Mouse (Mus musculus): Measurements from ENCODE around the gene Olfr812. TPM values are rescaled to one million over a fixed set of nuclear protein-coding genes. Genes with fewer than 3 reads are reported as not detected.
"Not testable (repeated sequence)": the region's sequence is repeated elsewhere in the genome, so short reads cannot be mapped to it uniquely, and the experiment has no call there.

Olfr812 gene
- total RNA-seq (2014; rRNA removed; ENCODE audit: low replicate concordance) (not detected in 2 replicates), polyA plus RNA-seq (2015; fragmentation: Nextera tagmentation; extraction: Ambion mirVana) (not detected in 2 replicates)

GRCm38 (mm10) chr10:129845994-129846393 lies at the start of gene Olfr812:
Gene Olfr812, minus strand, starts transcription at chr10:129846094.
- DNase-seq (ENCODE audit: low spot score): no peak
- Histone ChIP-seq H3K36me3 (replicated peaks; ENCODE audit: control insufficient read depth, insufficient read depth, low read length) (no peaks in the 10 kb centered on the region), H3K9ac (replicated peaks; ENCODE audit: low read depth, low read length) (no peak within 1 kb of the TSS), H3K27me3 (ENCODE audit: control insufficient read depth, insufficient read depth, low read length) (no peaks in the 10 kb centered on the region), H3K9me3 (replicated peaks; ENCODE audit: control insufficient read depth, low read length) (no peaks in the 10 kb centered on the region), H3K27ac (ENCODE audit: low read depth) (no peak within 1 kb of the TSS), H3K4me3 (ENCODE audit: low read depth, low read length) (no peak within 1 kb of the TSS), H3K4me1 (ENCODE audit: control insufficient read depth, insufficient read depth) (no peaks in the 10 kb centered on the region), H3K4me2 (ENCODE audit: low read depth, low read length) (no peak within 1 kb of the TSS)
- no peak for ATAC-seq (ENCODE audit: insufficient read depth, low read depth)
- TF ChIP-seq EP300 (IDR thresholded peaks at IDR 0.05; ENCODE audit: low read depth) (no peak), CTCF (IDR thresholded peaks at IDR 0.05; ENCODE audit: low read depth) (no peak)
- WGBS: 54% methylated on average over 1 of the region's 1 CpGs

- Histone ChIP-seq H3K27me3 (ENCODE audit: control insufficient read depth, insufficient read depth, low read length) (no peaks in the 10 kb centered on the region), H3K36me3 (replicated peaks; ENCODE audit: control insufficient read depth, insufficient read depth, low read length) (no peaks in the 10 kb centered on the region), H3K4me3 (ENCODE audit: low read depth, low read length) (no peak overlapping the region), H3K4me1 (ENCODE audit: control insufficient read depth, insufficient read depth) (no peaks in the 10 kb centered on the region), H3K9ac (replicated peaks; ENCODE audit: low read depth, low read length) (no peak overlapping the region), H3K9me3 (replicated peaks; ENCODE audit: control insufficient read depth, low read length) (0 out of 2 replicates have a peak, but pooled peaks cover 3% of the 10 kb centered on the region), H3K4me2 (ENCODE audit: low read depth, low read length) (no peak overlapping the region), H3K27ac (ENCODE audit: low read depth) (no peak overlapping the region)
- ATAC-seq (ENCODE audit: insufficient read depth, low read depth) (no peak), DNase-seq (ENCODE audit: low spot score) (no peak)
- 79% methylated on average over 7 of the region's 7 CpGs for WGBS
- TF ChIP-seq CTCF (IDR thresholded peaks at IDR 0.05; ENCODE audit: low read depth) (no peak), EP300 (IDR thresholded peaks at IDR 0.05; ENCODE audit: low read depth) (no peak)
Measured at GRCm38 (mm10) chr10:129885934-129886333, 40.0 kb upstream of the Olfr812 start.

- not testable (repeated sequence) for DNase-seq (ENCODE audit: low spot score); H3K4me2 ChIP-seq (ENCODE audit: low read depth, low read length); H3K9ac ChIP-seq (replicated peaks; ENCODE audit: low read depth, low read length); H3K36me3 ChIP-seq (replicated peaks; ENCODE audit: control insufficient read depth, insufficient read depth, low read length); H3K27me3 ChIP-seq (ENCODE audit: control insufficient read depth, insufficient read depth, low read length); H3K27ac ChIP-seq (ENCODE audit: low read depth); H3K4me1 ChIP-seq (ENCODE audit: control insufficient read depth, insufficient read depth); H3K9me3 ChIP-seq (replicated peaks; ENCODE audit: control insufficient read depth, low read length); ATAC-seq (ENCODE audit: insufficient read depth, low read depth); H3K4me3 ChIP-seq (ENCODE audit: low read depth, low read length)
- 45% methylated on average over 6 of the region's 6 CpGs for WGBS
Measured at GRCm38 (mm10) chr10:129885496-129885895, 39.6 kb upstream of the Olfr812 start.

- not testable (repeated sequence) for H3K27ac ChIP-seq (ENCODE audit: low read depth); H3K4me2 ChIP-seq (ENCODE audit: low read depth, low read length); H3K4me3 ChIP-seq (ENCODE audit: low read depth, low read length); H3K4me1 ChIP-seq (ENCODE audit: control insufficient read depth, insufficient read depth); H3K9ac ChIP-seq (replicated peaks; ENCODE audit: low read depth, low read length); H3K9me3 ChIP-seq (replicated peaks; ENCODE audit: control insufficient read depth, low read length); ATAC-seq (ENCODE audit: insufficient read depth, low read depth); H3K27me3 ChIP-seq (ENCODE audit: control insufficient read depth, insufficient read depth, low read length); DNase-seq (ENCODE audit: low spot score); H3K36me3 ChIP-seq (replicated peaks; ENCODE audit: control insufficient read depth, insufficient read depth, low read length)
- no CpG with 5 or more reads among the region's 1 CpGs for WGBS
Measured at GRCm38 (mm10) chr10:129879751-129880150, 33.9 kb upstream of the Olfr812 start, which contains the start of gene Olfr814. Gene Olfr814, minus strand, starts transcription at chr10:129879851.

DNA sequence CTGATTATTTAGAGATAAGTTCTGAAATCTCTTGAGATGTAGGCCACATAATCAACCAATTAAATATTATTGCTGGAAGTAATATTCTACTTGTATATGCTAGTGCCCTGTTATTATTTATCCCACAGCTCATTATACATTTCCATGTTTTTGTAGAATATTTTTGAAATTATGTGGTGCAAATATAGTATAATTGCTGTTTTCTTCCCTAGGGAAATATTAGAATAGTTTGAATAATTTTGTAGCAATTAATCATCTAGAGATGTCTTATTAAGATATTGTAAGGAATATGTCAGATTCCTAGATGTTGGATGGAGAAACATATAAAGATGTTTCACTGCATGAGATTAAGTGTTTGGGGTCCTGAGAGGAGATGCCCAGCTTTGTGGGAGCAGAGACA lies 9.2 kb upstream of the Olfr812 start, which contains the start of gene Olfr813:
Gene Olfr813, plus strand, starts transcription at position 301 of the 400 bp plus-strand sequence.
- Histone ChIP-seq H3K27me3 (ENCODE audit: control insufficient read depth, insufficient read depth, low read length) (no peaks in the 10 kb centered on the region), H3K4me1 (ENCODE audit: control insufficient read depth, insufficient read depth) (no peaks in the 10 kb centered on the region), H3K36me3 (replicated peaks; ENCODE audit: control insufficient read depth, insufficient read depth, low read length) (no peaks in the 10 kb centered on the region), H3K4me3 (ENCODE audit: low read depth, low read length) (no peak within 1 kb of the TSS), H3K9me3 (replicated peaks; ENCODE audit: control insufficient read depth, low read length) (no peaks in the 10 kb centered on the region), H3K9ac (replicated peaks; ENCODE audit: low read depth, low read length) (no peak within 1 kb of the TSS), H3K4me2 (ENCODE audit: low read depth, low read length) (no peak within 1 kb of the TSS), H3K27ac (ENCODE audit: low read depth) (no peak within 1 kb of the TSS)
- DNase-seq (ENCODE audit: low spot score): no peak
- TF ChIP-seq CTCF (IDR thresholded peaks at IDR 0.05; ENCODE audit: low read depth): no peak
- TF ChIP-seq EP300 (IDR thresholded peaks at IDR 0.05; ENCODE audit: low read depth): no peak
- no peak for ATAC-seq (ENCODE audit: insufficient read depth, low read depth)

- Histone ChIP-seq H3K36me3 (replicated peaks; ENCODE audit: control insufficient read depth, insufficient read depth, low read length) (no peaks in the 10 kb centered on the region), H3K4me1 (ENCODE audit: control insufficient read depth, insufficient read depth) (no peaks in the 10 kb centered on the region), H3K9ac (replicated peaks; ENCODE audit: low read depth, low read length) (no peak overlapping the region), H3K4me3 (ENCODE audit: low read depth, low read length) (no peak overlapping the region), H3K9me3 (replicated peaks; ENCODE audit: control insufficient read depth, low read length) (no peaks in the 10 kb centered on the region), H3K27me3 (ENCODE audit: control insufficient read depth, insufficient read depth, low read length) (no peaks in the 10 kb centered on the region), H3K27ac (ENCODE audit: low read depth) (no peak overlapping the region), H3K4me2 (ENCODE audit: low read depth, low read length) (no peak overlapping the region)
- 72% methylated on average over 1 of the region's 1 CpGs for WGBS
- no peak for DNase-seq (ENCODE audit: low spot score)
- TF ChIP-seq EP300 (IDR thresholded peaks at IDR 0.05; ENCODE audit: low read depth) (no peak), CTCF (IDR thresholded peaks at IDR 0.05; ENCODE audit: low read depth) (no peak)
- ATAC-seq (ENCODE audit: insufficient read depth, low read depth): no peak
Measured at GRCm38 (mm10) chr10:129847343-129847742, 1.4 kb upstream of the Olfr812 start.

All from heart, postnatal 0 days (tissue).